Mouse (Mus musculus) hindbrain, embryonic 15.5 days (tissue): ENCODE results near the gene Ssb. TPM values are rescaled to one million over a fixed set of nuclear protein-coding genes. Genes with fewer than 3 reads are reported as not detected.

Experiments
- ATAC-seq: fragments of 200-750 bp; cut with Nextera tagmentation; 2 replicates; pipeline ENCODE4 v1.8.0; 2017; ENCODE audit warnings: low read depth, moderate number of reproducible peaks, moderate TSS enrichment; ENCODE audit not compliant: low FRiP score
- H3K27ac ChIP-seq: fragments of 300-500 bp; sonication (generic); replicated peaks from 2 replicates; pipeline ENCODE4 v1.5.1; 2015; ENCODE audit warnings: mild to moderate bottlenecking, inconsistent platforms
- H3K27me3 ChIP-seq: fragments of 300-500 bp; sonication (generic); 2 replicates; pipeline ENCODE4 v1.6.1; 2015; ENCODE audit warnings: control low read depth, inconsistent platforms
- H3K36me3 ChIP-seq: fragments of 300-500 bp; sonication (generic); 2 replicates; pipeline ENCODE4 v1.6.1; 2015; ENCODE audit warnings: control low read depth, inconsistent platforms
- H3K4me1 ChIP-seq: fragments of 300-500 bp; sonication (generic); replicated peaks from 2 replicates; pipeline ENCODE4 v1.6.1; 2015; ENCODE audit warnings: control low read depth, inconsistent platforms
- H3K4me2 ChIP-seq: fragments of 300-500 bp; sonication (generic); 2 replicates; pipeline ENCODE4 v1.6.1; 2015; ENCODE audit warnings: moderate library complexity, mild to moderate bottlenecking, inconsistent platforms
- H3K4me3 ChIP-seq: fragments of 300-500 bp; sonication (generic); 2 replicates; pipeline ENCODE4 v1.5.1; 2015; ENCODE audit warnings: mild to moderate bottlenecking, inconsistent platforms
- H3K9ac ChIP-seq: fragments of 300-500 bp; sonication (generic); 2 replicates; pipeline ENCODE4 v1.6.1; 2015; ENCODE audit warnings: inconsistent platforms
- H3K9me3 ChIP-seq: fragments of 300-500 bp; sonication (generic); 2 replicates; pipeline ENCODE4 v1.6.1; 2016; ENCODE audit warnings: control low read depth, inconsistent platforms
- WGBS: fragments of 180-500 bp; shearing (Covaris S2); methylation state at CpG from one replicate; pipeline ENCODE4 v1.1.7; 2015; 5-methylcytosine and 5-hydroxymethylcytosine counted together
- polyA plus RNA-seq: library from polyadenylated mRNA; unstranded; fragments of >200 nt; fragmentation: Nextera tagmentation; extraction: Ambion mirVana; gene quantifications from 2 replicates; pipeline ENCODE4 v1.2.1, GENCODE M21; 2015

Gene Ssb
- polyA plus RNA-seq, 1 experiment from 2014 or later: 244 TPM

DNA sequence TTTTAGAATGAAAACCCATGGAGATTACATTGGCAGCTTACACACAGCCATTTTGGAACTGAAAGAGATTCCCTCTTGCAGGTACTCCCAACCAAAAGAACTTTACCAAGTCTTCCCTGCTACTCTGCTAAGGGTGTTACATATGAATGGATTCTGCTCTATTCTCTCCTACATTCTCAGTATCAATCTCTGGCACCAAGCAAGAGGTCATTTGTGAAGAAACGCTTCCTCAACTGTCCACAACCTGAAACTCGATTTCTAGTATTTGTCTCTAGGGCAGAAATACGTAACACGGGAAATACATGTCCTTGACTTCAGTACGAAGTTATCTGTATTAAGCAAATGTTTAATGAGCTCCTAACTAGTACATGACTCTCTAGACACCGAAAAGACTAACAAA lies 23.2 kb downstream of the Ssb start:
- Histone ChIP-seq H3K9ac (no peak overlapping the region), H3K4me1 (peaks cover 15% of the 10 kb centered on the region; the same call in 1 of the 2 replicates), H3K27ac (no peak overlapping the region), H3K4me2 (peak overlapping the region; percentile 73), H3K4me3 (peak overlapping the region; percentile 57), H3K27me3 (no peaks in the 10 kb centered on the region), H3K36me3 (no peaks in the 10 kb centered on the region), H3K9me3 (no peaks in the 10 kb centered on the region)
- ATAC-seq: no peak
- WGBS: 58% methylated on average over 6 of the region's 6 CpGs

DNA sequence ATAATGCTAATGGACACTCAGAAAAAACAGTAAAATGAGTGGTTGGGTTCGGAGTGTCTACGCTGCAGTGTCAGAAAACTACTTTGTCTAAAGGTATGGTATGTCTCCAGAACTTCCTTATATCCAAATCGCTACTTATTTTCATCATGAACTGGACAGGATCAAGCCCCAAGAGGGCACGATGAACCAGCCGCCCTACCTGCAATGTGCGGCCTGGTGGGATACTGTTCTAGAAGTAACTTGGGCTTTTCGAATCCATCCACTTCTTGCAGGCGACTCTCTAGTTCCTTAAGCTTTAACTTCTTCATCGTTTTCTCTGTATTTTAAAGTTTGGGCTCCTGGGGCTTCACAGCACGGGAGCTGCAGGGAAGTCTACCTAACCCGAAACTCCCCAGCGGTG lies 23.7 kb downstream of the Ssb start:
- H3K27ac ChIP-seq: peak overlapping the region; percentile 58; the same call in 1 of the 2 replicates
- no peak for ATAC-seq
- no peaks in the 10 kb centered on the region for H3K36me3 ChIP-seq
- no peaks in the 10 kb centered on the region for H3K27me3 ChIP-seq
- peak overlapping the region; percentile 73 for H3K4me2 ChIP-seq
- H3K4me3 ChIP-seq: peak overlapping the region; percentile 57
- peak overlapping the region; percentile 64 for H3K9ac ChIP-seq
- 8% methylated on average over 12 of the region's 12 CpGs for WGBS
- H3K4me1 ChIP-seq: peaks cover 15% of the 10 kb centered on the region; the same call in 1 of the 2 replicates
- no peaks in the 10 kb centered on the region for H3K9me3 ChIP-seq

DNA sequence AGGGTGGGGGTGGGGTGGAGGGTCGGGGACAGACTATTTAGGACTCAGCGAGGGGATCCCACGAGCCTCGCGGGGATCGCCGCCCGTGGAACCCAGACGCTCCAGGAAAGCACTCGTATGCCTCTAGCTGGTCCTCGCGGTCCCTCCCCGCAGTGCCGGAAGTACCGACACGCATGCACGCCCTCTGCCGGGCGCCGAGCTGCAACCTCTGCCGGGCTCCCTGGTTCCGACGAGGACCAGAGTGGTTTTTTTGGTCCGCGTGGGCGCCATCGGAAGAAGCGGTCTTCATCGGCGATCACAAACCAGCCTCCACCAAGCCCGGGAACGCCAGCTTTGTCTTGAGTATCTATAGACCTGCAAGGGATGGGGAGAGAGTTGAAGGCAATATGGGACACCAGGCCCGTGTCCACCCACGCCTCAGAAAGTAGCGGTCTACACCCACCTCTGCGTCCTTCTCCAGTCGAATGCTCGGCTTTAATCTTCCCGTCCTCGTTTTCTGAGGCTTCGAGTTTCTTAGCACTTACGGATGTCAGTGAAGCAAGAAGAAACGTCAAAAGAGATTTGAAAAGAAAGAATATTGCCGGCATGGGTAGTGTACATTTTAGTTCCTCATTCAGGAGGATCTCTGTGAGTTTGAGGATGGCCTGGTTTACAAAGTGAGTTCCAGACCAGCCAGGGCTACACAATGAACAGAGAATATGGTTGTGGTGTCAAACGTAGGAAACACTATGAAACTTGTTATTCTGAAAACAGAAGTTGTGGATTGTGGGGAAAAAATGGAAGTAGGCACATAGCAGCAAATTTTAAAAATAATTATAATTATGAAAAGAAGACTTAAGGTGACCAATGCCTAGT lies 24.3 kb downstream of the Ssb start, which contains the start of gene Mettl5:
Gene Mettl5 (minus strand): TSS at position 165 of the 855 bp plus-strand sequence.
- peak within 1 kb of the TSS; percentile 58; the same call in 1 of the 2 replicates for H3K27ac ChIP-seq
- H3K9me3 ChIP-seq: no peaks in the 10 kb centered on the region
- peak within 1 kb of the TSS; percentile 57 for H3K4me3 ChIP-seq
- no peaks in the 10 kb centered on the region for H3K36me3 ChIP-seq
- peak within 1 kb of the TSS; percentile 64 for H3K9ac ChIP-seq
- H3K4me1 ChIP-seq: peaks cover 15% of the 10 kb centered on the region; the same call in 1 of the 2 replicates
- ATAC-seq: peak; percentile 97
- 2% methylated on average over 45 of the region's 45 CpGs for WGBS
- no peaks in the 10 kb centered on the region for H3K27me3 ChIP-seq
- peak within 1 kb of the TSS; percentile 73 for H3K4me2 ChIP-seq

DNA sequence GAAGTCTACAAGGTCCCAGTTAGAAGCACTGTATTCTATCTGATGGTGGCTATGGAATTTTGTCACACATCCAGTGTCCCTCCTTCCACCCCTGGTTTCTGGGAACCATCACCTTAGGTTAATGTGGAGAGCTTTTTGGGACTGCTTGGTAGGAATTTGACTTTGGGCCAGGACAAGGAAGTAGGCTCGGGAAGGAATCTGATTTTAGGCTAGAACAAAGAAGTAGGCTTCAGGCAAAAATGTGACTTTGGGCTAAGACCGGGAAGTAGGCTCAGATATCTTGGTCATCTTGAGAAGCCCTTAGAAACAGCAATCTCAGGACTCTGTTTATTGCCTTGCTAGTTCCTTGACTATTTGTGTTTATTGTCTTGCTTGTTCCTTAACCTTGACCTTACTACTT lies 27.6 kb downstream of the Ssb start:
- 85% methylated on average over 2 of the region's 2 CpGs for WGBS
- Histone ChIP-seq H3K9ac (no peak overlapping the region), H3K4me1 (peaks cover 15% of the 10 kb centered on the region; the same call in 1 of the 2 replicates), H3K36me3 (no peaks in the 10 kb centered on the region), H3K27me3 (no peaks in the 10 kb centered on the region), H3K27ac (no peak overlapping the region), H3K4me3 (no peak overlapping the region), H3K4me2 (no peak overlapping the region), H3K9me3 (no peaks in the 10 kb centered on the region)
- no peak for ATAC-seq

DNA sequence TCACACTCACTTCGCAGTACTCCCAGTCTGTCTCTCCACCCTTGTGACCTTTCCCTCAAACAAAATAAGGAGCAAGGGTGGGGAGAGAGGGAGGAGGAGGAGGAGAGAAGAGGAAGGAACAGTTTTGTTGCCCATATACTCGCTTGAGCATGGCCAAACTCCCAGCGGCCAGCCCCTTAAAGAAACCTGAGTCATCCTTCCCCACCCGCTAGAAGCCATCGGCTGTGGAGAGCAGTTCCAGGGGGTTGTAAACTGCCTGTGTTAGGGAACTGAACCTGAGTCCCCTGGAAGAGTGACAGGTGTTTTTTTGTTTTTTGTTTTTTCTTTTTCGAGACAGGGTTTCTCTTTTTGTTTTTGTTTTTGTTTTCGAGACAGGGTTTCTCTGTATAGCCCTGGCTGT lies 29.5 kb downstream of the Ssb start:
- H3K9ac ChIP-seq: no peak overlapping the region
- H3K4me2 ChIP-seq: no peak overlapping the region
- no peak overlapping the region for H3K4me3 ChIP-seq
- no peak for ATAC-seq
- no peaks in the 10 kb centered on the region for H3K36me3 ChIP-seq
- no peaks in the 10 kb centered on the region for H3K27me3 ChIP-seq
- 75% methylated on average over 7 of the region's 7 CpGs for WGBS
- H3K9me3 ChIP-seq: no peaks in the 10 kb centered on the region
- H3K27ac ChIP-seq: no peak overlapping the region
- H3K4me1 ChIP-seq: 0 out of 2 replicates have a peak, but pooled peaks cover 4% of the 10 kb centered on the region

DNA sequence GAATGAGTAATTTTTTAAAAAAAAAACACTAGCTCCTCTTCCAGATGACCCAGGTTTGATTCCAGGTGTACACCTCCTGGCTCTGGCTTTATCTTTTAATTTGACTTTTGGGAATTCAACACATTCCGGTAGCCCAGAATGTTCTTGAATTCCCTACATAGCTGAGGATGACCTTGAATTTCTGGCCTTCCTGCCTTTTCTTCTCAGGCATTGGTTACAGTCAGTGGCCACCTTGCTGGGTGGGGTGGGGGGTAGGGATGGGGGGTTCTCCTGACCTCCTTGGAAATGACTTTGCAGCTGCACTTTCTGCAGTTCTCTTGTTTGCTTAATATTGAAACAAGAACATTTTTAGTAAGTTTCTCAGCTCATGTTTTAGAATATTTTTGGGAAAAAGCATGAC lies 31.8 kb downstream of the Ssb start:
- WGBS: 86% methylated on average over 1 of the region's 1 CpGs

DNA sequence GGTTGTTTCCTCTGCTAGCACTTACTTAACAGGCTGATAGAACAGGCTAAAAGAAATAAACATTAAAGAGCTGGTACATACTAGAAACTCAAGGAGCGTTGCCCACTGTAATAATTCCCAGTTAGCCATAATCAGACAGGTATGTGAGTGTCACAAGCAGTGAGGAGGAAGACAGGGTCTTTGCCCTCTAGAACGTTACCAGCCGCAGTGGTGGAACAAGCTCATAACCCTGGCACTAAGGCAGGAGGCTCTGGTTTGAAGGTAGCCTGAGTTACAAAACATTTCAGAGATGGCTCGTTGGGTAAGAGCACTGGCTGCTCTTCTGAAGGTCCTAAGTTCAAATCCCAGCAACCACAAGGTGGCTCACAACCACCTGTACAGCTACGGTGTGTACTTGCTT lies 32.5 kb downstream of the Ssb start:
- no peaks in the 10 kb centered on the region for H3K36me3 ChIP-seq
- no peak overlapping the region for H3K9ac ChIP-seq
- no peak overlapping the region for H3K27ac ChIP-seq
- WGBS: 81% methylated on average over 5 of the region's 5 CpGs
- H3K4me1 ChIP-seq: peaks cover 8% of the 10 kb centered on the region
- H3K9me3 ChIP-seq: no peaks in the 10 kb centered on the region
- no peaks in the 10 kb centered on the region for H3K27me3 ChIP-seq
- no peak overlapping the region for H3K4me2 ChIP-seq
- no peak overlapping the region for H3K4me3 ChIP-seq
- no peak for ATAC-seq

More for the DNA sequence above, 31.8 kb downstream of the Ssb start:
- no peaks in the 10 kb centered on the region for H3K36me3 ChIP-seq
- no peak overlapping the region for H3K9ac ChIP-seq
- H3K4me2 ChIP-seq: no peak overlapping the region
- H3K9me3 ChIP-seq: no peaks in the 10 kb centered on the region
- no peak overlapping the region for H3K4me3 ChIP-seq
- no peak for ATAC-seq
- peaks cover under 1% of the 10 kb centered on the region; the same call in 1 of the 2 replicates for H3K4me1 ChIP-seq
- no peak overlapping the region for H3K27ac ChIP-seq
- no peaks in the 10 kb centered on the region for H3K27me3 ChIP-seq

DNA sequence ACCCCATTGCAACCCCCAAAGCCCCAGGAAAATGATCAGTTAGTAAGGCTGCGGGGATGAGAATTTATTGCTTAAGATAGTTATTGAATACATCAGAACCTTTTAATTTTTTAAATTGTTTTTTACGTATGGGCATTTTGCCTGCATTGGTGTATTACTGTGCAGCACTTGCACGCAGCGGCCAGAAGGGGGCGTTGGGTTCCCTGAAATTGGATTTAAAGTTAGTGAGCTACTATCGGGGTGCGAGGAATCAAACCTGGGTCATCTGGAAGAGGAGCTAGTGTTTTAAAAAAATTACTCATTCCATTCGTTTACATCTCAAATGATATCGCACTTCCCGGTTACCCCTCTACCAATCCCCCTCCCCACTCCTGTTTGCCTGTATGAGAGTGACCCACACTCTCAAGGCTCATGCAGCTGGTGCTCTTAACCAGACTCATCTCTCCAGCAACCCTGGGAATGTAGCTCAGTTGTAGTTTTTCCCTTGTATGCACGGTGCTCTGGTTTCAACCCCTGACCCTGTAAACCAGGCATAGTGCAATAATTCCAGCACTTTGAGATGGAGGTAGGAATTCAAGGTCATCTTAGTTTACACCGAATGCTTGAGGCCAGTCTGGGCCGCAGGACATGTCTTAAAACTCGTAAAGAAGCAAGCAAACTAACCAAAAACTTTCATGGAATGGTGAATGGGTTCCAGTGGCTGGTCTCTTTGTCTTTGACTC lies 34.3 kb downstream of the Ssb start:
- Histone ChIP-seq H3K9me3 (no peaks in the 10 kb centered on the region), H3K4me2 (no peak overlapping the region), H3K4me3 (no peak overlapping the region), H3K36me3 (no peaks in the 10 kb centered on the region), H3K4me1 (peaks cover 20% of the 10 kb centered on the region), H3K27me3 (no peaks in the 10 kb centered on the region), H3K9ac (no peak overlapping the region), H3K27ac (no peak overlapping the region)
- no peak for ATAC-seq
- 58% methylated on average over 14 of the region's 14 CpGs for WGBS

DNA sequence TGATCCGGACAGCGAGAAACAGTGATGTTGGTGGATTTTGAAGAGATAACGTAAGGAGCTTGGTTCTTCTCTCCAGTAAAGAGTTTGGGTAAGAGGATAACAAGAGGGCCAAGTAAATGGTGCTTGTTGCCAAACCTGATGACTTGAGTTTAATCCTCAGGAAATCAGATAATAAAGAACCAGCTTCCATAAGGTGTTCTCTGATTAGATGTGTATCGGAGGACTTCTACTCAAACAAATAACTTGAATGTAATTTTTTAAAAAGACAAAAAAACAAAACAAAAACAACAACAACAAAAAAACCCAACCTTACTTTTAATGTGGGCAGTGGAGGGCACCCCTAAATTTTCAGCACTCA lies 34.8 kb downstream of the Ssb start:
- Histone ChIP-seq H3K4me3 (no peak overlapping the region), H3K4me2 (no peak overlapping the region), H3K27me3 (no peaks in the 10 kb centered on the region), H3K27ac (no peak overlapping the region), H3K9me3 (no peaks in the 10 kb centered on the region), H3K36me3 (no peaks in the 10 kb centered on the region), H3K9ac (no peak overlapping the region), H3K4me1 (peaks cover 20% of the 10 kb centered on the region)
- 94% methylated on average over 4 of the region's 4 CpGs for WGBS
- no peak for ATAC-seq

DNA sequence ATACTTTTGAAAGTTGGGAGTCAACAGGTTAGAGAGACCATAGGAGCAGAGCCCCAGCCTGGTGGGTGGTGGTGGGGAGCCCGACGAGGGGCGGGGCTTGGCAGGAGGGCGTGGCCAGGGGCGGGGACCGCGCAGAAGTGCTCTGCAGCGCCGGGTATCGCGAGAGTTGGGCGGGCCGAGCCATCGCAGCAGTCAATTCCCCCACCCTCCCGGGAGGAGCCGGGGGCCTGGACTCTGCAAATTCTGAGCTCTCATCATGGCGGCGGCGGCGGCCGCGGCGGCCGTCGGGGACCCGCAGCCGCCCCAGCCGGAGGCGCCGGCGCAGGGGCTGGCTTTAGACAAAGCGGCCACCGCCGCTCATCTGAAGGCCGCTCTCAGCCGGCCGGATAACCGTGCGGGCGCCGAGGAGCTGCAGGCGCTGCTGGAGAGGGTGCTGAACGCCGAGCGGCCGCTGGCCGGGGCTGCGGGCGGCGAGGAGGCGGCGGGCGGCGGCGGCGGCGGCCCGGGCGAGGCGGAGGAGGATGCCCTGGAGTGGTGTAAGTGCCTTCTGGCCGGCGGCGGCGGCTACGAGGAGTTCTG lies 35.8 kb downstream of the Ssb start, which contains the start of gene Ubr3:
Gene Ubr3 (plus strand): TSS at position 208 of the 579 bp plus-strand sequence.
- peak within 1 kb of the TSS; percentile 72 for H3K4me2 ChIP-seq
- no peaks in the 10 kb centered on the region for H3K36me3 ChIP-seq
- H3K4me3 ChIP-seq: peak within 1 kb of the TSS; percentile 94
- H3K27me3 ChIP-seq: no peaks in the 10 kb centered on the region
- peak within 1 kb of the TSS; percentile 93 for H3K27ac ChIP-seq
- H3K4me1 ChIP-seq: peaks cover 20% of the 10 kb centered on the region
- no peaks in the 10 kb centered on the region for H3K9me3 ChIP-seq
- WGBS: under 1% methylated on average over 53 of the region's 65 CpGs
- ATAC-seq: peak; percentile 98
- H3K9ac ChIP-seq: peak within 1 kb of the TSS; percentile 99

DNA sequence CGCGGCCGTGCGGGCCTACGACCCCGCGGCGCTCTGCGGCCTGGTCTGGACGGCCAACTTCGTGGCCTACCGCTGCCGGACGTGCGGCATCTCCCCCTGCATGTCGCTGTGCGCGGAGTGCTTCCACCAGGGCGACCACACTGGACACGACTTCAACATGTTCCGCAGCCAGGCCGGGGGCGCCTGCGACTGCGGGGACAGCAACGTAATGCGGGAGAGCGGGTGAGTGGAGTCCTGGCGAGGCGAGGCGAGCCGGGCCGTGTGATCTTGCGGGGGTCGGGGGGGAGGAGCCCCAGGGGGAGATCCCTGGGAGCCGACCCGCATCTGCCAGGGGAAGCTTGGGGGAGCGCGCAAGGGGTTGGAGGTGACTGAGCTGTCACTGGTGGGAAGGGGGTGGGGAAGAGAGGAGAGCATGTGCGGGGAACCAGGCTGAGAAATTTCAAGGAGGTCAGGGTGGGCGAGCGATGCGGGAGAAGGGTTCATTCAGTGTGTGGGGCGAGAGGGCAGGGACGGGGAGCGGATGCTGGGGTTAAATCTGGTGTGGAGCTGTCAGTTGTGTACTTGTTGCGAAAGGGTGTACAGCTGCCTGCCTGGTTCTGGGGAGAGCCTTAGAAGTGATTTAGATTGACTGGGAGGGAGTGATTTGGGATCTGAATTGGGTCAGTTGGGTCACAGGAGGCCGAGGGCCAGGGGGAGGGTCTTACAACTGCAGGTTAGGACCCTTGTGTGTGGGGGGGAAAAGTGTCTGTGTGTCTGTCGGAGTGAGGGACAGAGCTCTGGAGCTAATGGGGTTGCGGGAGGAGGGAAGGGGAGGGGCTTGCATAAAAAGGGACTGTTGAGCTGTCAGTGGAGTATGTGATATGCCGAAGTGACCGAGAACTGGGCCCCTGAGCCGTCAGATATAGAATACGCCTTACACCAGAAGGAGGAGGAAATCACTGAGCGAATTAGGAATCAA lies 36.5 kb downstream of the Ssb start:
- H3K4me1 ChIP-seq: peaks cover 20% of the 10 kb centered on the region
- no peaks in the 10 kb centered on the region for H3K9me3 ChIP-seq
- H3K9ac ChIP-seq: peak overlapping the region; percentile 99
- no peaks in the 10 kb centered on the region for H3K36me3 ChIP-seq
- H3K4me3 ChIP-seq: peak overlapping the region; percentile 94
- under 1% methylated on average over 50 of the region's 55 CpGs for WGBS
- peak overlapping the region; percentile 93 for H3K27ac ChIP-seq
- peak overlapping the region; percentile 72 for H3K4me2 ChIP-seq
- no peaks in the 10 kb centered on the region for H3K27me3 ChIP-seq
- ATAC-seq: peak; percentile 59
